Mouse (Mus musculus): Measurements from ENCODE around the gene Zfp748.

Gene Zfp748

GRCm38 (mm10) chr13:67553730-67554129, at the start of gene Zfp748:
Zfp748 (minus strand) TSS chr13:67553830.
- DNase-seq (ENCODE audit: inconsistent ontology term), result no peak

GRCm38 (mm10) chr13:67572591-67573189, 19.1 kb upstream of the Zfp748 start:
- peak; percentile 88 for DNase-seq (ENCODE audit: inconsistent ontology term)

- DNase-seq (ENCODE audit: inconsistent ontology term), result peak; percentile 87
Observed at GRCm38 (mm10) chr13:67552505-67553346, 904 bp downstream of the Zfp748 start.

GRCm38 (mm10) chr13:67545941-67546340, 7.7 kb downstream of the Zfp748 start:
- DNase-seq (ENCODE audit: inconsistent ontology term), result no peak

- no peak for DNase-seq (ENCODE audit: inconsistent ontology term)
Observed at GRCm38 (mm10) chr13:67527049-67527730, 26.4 kb downstream of the Zfp748 start.

GRCm38 (mm10) chr13:67525753-67526410, 27.7 kb downstream of the Zfp748 start, which contains the start of the genes Gm26965 and Zfp87:
Gm26965 (minus strand) TSS chr13:67526151.
Zfp87 (minus strand) TSS chr13:67526177.
- peak; percentile 93 for DNase-seq (ENCODE audit: inconsistent ontology term)

- no peak for DNase-seq (ENCODE audit: inconsistent ontology term)
Observed at GRCm38 (mm10) chr13:67500908-67501307, 52.7 kb downstream of the Zfp748 start.

- DNase-seq (ENCODE audit: inconsistent ontology term), result peak; percentile 84
Observed at GRCm38 (mm10) chr13:67500084-67500719, 53.4 kb downstream of the Zfp748 start, which contains the start of gene Zfp58. Zfp58 (minus strand) TSS chr13:67500555.

GRCm38 (mm10) chr13:67495631-67496030, 58.0 kb downstream of the Zfp748 start:
- DNase-seq (ENCODE audit: inconsistent ontology term), result no peak

Measured in Muller cell, postnatal 12 days (primary cell).